Comparison of ENCODE assay signal across 20 mouse cellular contexts in genomic region chr9:16532884-16533283, GRCm38 (mm10). TPM values are rescaled to one million over a fixed set of nuclear protein-coding genes. Genes with fewer than 3 reads are reported as not detected.
"Had no signal": no experiment of that assay in that cellular context is flagged by ENCODE, and none has a peak within 500 bp of the region (broad histone marks: within the 10 kb centered on the region; RNA-seq: fewer than 3 reads in every experiment).

No protein-coding gene starts in this region.

- H3K9ac ChIP-seq: limb, embryonic 13.5 days; liver, embryonic 12.5 days; liver, embryonic 15.5 days; neural tube, embryonic 12.5 days; neural tube, embryonic 15.5 days; stomach, embryonic 15.5 days had no signal

- ATAC-seq: liver, embryonic 12.5 days had no signal

- H3K27ac ChIP-seq: kidney, postnatal 0 days; limb, embryonic 10.5 days; limb, embryonic 13.5 days; liver, embryonic 12.5 days; liver, embryonic 15.5 days; neural tube, embryonic 12.5 days; neural tube, embryonic 15.5 days; stomach, embryonic 15.5 days had no signal

- H3K4me2 ChIP-seq: limb, embryonic 13.5 days; liver, embryonic 12.5 days; liver, embryonic 15.5 days; midbrain, embryonic 11.5 days; neural tube, embryonic 12.5 days; neural tube, embryonic 15.5 days; stomach, embryonic 15.5 days had no signal

- H3K4me3 ChIP-seq: limb, embryonic 10.5 days; limb, embryonic 13.5 days; liver, embryonic 12.5 days; liver, embryonic 15.5 days; neural tube, embryonic 12.5 days; neural tube, embryonic 15.5 days; stomach, embryonic 15.5 days had no signal

- H3K36me3 ChIP-seq: limb, embryonic 10.5 days; limb, embryonic 13.5 days; liver, embryonic 12.5 days; liver, embryonic 15.5 days; neural tube, embryonic 12.5 days; neural tube, embryonic 15.5 days; stomach, embryonic 15.5 days had no signal

- H3K4me1 ChIP-seq: limb, embryonic 10.5 days; limb, embryonic 13.5 days; liver, embryonic 12.5 days; liver, embryonic 15.5 days; neural tube, embryonic 12.5 days; neural tube, embryonic 15.5 days; stomach, embryonic 15.5 days had no signal

- H3K27me3 ChIP-seq: limb, embryonic 13.5 days; liver, embryonic 12.5 days; liver, embryonic 15.5 days; neural tube, embryonic 12.5 days; neural tube, embryonic 15.5 days; stomach, embryonic 15.5 days had no signal

- H3K9me3 ChIP-seq: limb, embryonic 10.5 days; limb, embryonic 13.5 days; liver, embryonic 12.5 days; liver, embryonic 15.5 days; neural tube, embryonic 12.5 days; neural tube, embryonic 15.5 days; stomach, embryonic 15.5 days had no signal

- DNase-seq: kidney, adult 2 months; kidney, postnatal 36 days; liver; lung, adult 18-20 months; lung, postnatal 14 days; lung, postnatal 4 days; midbrain, embryonic 14.5 days; right cerebral cortex, postnatal 25 days; spleen, adult 18-20 months; thymus, postnatal 25 days had no signal

RNA-seq across cellular contexts. Expression of gene Fat3, which starts 31.8 kb away (rescaled TPM):
- total RNA-seq: megakaryocyte progenitor cell, adult 5-6 weeks had no signal
